Mouse (Mus musculus): ENCODE data around the gene Pttg1.

DNA sequence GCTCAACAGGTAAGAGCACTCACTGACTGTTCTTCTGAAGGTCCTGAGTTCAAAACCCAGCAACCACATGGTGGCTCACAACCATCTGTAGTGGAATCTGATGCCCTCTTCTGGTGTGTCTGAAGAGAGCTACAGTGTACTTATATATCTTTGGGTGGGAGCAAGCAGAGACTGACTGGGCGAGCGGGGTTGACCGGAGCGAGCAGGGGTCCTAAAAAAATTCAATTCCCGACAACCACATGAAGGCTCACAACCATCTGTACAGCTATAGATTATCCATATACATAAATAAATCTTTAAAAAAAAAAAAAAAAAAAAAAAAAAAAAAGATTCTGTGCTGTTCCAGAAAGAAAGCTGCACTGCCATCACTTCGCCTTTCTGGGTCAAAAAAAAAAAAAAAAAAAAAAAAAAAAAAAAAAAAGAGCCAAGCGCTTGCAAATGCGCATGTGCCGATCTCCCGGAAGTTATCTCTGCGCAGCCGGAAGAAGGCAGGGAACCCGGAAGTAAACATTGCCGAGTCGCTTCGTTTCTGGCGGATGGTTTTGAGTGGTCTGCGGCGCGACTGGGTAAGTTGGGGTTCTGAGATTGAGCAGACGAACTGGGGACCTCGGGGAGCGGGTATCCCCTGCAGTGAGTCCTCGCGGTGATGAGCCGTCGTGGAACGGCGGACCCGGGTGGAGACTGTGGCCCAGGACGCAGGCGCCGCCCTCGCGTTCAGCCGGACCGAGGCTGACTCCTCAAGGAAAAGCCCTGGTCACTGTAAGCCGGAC, 7.4 kb upstream of the Pttg1 start, which contains the start of gene Slu7:
- TF ChIP-seq CTCF (conservative IDR thresholded peaks at IDR 0.05 in 1 of 2, IDR thresholded peaks at IDR 0.05 in 1 of 2; ENCODE audit: low read depth in 2 of 2, low read length in 2 of 2) = peak in 1 of 2 experiments; percentile 34; a peak in 2 of 4 replicates
- no peak for TF ChIP-seq USF1 (IDR thresholded peaks at IDR 0.05; ENCODE audit: low read depth, low read length)
